Mouse (Mus musculus) liver, embryonic 14.5 days (tissue): ENCODE measurements around the gene Aspdh. TPM values are rescaled to one million over a fixed set of nuclear protein-coding genes. Genes with fewer than 3 reads are reported as not detected.

ENCODE experiments used
- ATAC-seq: fragments of 200-750 bp; cut with Nextera tagmentation; 2 replicates; pipeline ENCODE4 v1.8.0; 2017; ENCODE audit warnings: moderate number of reproducible peaks, mild to moderate bottlenecking, moderate library complexity; ENCODE audit not compliant: insufficient read depth
- DNase-seq, 3 experiments: peaks; one replicate each; pipeline ENCODE4 v3.0.0-alpha.2; 2012 to 2013; ENCODE audit warnings: low read depth in 3 of 3, low spot score in 3 of 3
- H3K27ac ChIP-seq: fragments of 300-500 bp; sonication (generic); 2 replicates; pipeline ENCODE4 v1.5.1; 2014; ENCODE audit warnings: moderate library complexity, mild to moderate bottlenecking, control low read depth, inconsistent platforms
- H3K27me3 ChIP-seq: fragments of 300-500 bp; sonication (generic); 2 replicates; pipeline ENCODE4 v1.6.1; 2014; ENCODE audit warnings: mild to moderate bottlenecking, low read length, moderate library complexity; ENCODE audit not compliant: control insufficient read depth, insufficient read depth
- H3K36me3 ChIP-seq: fragments of 300-500 bp; sonication (generic); replicated peaks from 2 replicates; pipeline ENCODE4 v1.6.1; 2014; ENCODE audit warnings: low read depth; ENCODE audit not compliant: control insufficient read depth, insufficient read depth
- H3K4me1 ChIP-seq, 2 experiments: fragments of 200-500 bp in 1 of 2; fragments of 300-500 bp in 1 of 2; sonication (generic) in 1 of 2; replicated peaks; 2 replicates each; pipeline ENCODE4 v1.6.1; 2012 to 2014; ENCODE audit warnings: antibody characterized with exemption in 1 of 2, inconsistent platforms in 1 of 2, low read length in 1 of 2; ENCODE audit not compliant: control insufficient read depth in 2 of 2, insufficient read depth in 2 of 2
- H3K4me2 ChIP-seq: fragments of 300-500 bp; sonication (generic); 2 replicates; pipeline ENCODE4 v1.6.1; 2014; ENCODE audit warnings: low read depth, mild to moderate bottlenecking, control low read depth, moderate library complexity
- H3K4me3 ChIP-seq, 2 experiments: fragments of 200-500 bp in 1 of 2; fragments of 300-500 bp in 1 of 2; sonication (generic) in 1 of 2; 2 replicates each; pipeline ENCODE4 v1.5.1; 2012 to 2014; ENCODE audit warnings: low read depth in 2 of 2, low read length in 2 of 2, mild to moderate bottlenecking in 2 of 2, control low read depth in 1 of 2, inconsistent platforms in 1 of 2, moderate library complexity in 1 of 2; ENCODE audit not compliant: insufficient read depth in 1 of 2
- H3K9ac ChIP-seq: fragments of 300-500 bp; sonication (generic); replicated peaks from 2 replicates; pipeline ENCODE4 v1.6.1; 2014; ENCODE audit warnings: mild to moderate bottlenecking, control low read depth, moderate library complexity
- H3K9me3 ChIP-seq: fragments of 300-500 bp; sonication (generic); 2 replicates; pipeline ENCODE4 v1.6.1; 2016; ENCODE audit warnings: low read length, mixed read lengths; ENCODE audit not compliant: control insufficient read depth
- CTCF ChIP-seq: IDR thresholded peaks from 2 replicates; pipeline ENCODE4 v1.5.1; 2016; ENCODE audit warnings: antibody characterized with exemption, low read depth, control low read depth
- EP300 ChIP-seq: IDR thresholded peaks from 2 replicates; pipeline ENCODE4 v1.6.1; 2016; ENCODE audit warnings: antibody characterized with exemption, low read depth
- WGBS: fragments of 180-500 bp; shearing (Covaris S2); extraction: QIAGEN DNeasy Blood & Tissue Kit; methylation state at CpG from one replicate; pipeline ENCODE4 v1.1.7; 2014; ENCODE audit not compliant: insufficient replicate concordance; 5-methylcytosine and 5-hydroxymethylcytosine counted together
- polyA plus RNA-seq, 2 experiments: library from polyadenylated mRNA; depleted of rRNA in 1 of 2; stranded (reverse) in 1 of 2; unstranded in 1 of 2; fragments of >200 nt; fragmentation: Nextera tagmentation in 1 of 2; extraction: Ambion mirVana in 1 of 2; gene quantifications; 2 replicates each; pipeline versions ENCODE4 v1.2.1 to v1.2.3; 2012 to 2014

The Aspdh gene
- polyA plus RNA-seq, 2 experiments = 10.2 to 10.9 TPM

DNA sequence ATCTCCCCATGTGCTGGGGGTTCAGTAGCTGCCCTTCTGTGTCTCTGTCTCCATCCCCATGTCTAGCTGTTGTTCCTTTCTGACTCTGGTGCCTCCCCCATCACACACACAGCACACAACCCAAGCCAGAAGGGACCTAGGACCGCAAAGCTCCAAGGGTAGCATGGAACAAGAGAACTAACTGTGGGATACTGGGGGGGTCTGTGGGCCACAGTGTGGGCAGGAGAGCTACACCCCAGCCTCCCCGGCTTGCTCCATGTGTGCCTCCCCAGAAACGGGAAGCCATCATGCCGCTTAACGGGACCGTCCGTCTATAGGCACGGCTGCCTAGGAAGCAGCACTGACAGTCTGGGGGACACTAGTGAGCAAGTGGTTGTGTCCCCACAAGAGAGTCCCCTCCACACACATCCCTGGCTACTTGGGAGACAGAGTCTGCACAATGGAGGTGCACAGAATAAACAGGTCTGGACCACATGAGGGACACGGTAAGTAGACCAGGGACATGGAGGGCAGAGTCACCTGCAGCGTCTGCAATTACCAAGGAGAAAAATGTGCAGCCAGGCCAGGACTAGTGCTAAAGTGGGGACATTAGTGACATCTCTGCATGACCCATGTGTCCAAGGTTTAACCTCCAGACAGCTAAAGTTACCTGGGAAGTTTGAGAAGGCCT, 1.5 kb upstream of the Aspdh start:
- no peak for DNase-seq
- no peak for TF ChIP-seq EP300
- TF ChIP-seq CTCF = no peak
- Histone ChIP-seq H3K9ac (no peak overlapping the region), H3K9me3 (no peaks in the 10 kb centered on the region), H3K4me3 (no peak overlapping the region), H3K4me1 (peaks cover 11 to 23% of the 10 kb centered on the region in 2 experiments), H3K27ac (no peak overlapping the region), H3K36me3 (no peaks in the 10 kb centered on the region), H3K4me2 (no peak overlapping the region), H3K27me3 (peaks cover 52% of the 10 kb centered on the region)
- no peak for ATAC-seq
- 68% methylated on average over 10 of the region's 10 CpGs for WGBS

GRCm38 (mm10) chr7:44464511-44464910, 680 bp upstream of the Aspdh start:
- Histone ChIP-seq H3K27ac (no peak overlapping the region), H3K9me3 (no peaks in the 10 kb centered on the region), H3K4me3 (no peak overlapping the region), H3K4me2 (peak overlapping the region; percentile 24; the same call in 1 of the 2 replicates), H3K27me3 (peaks cover 46% of the 10 kb centered on the region), H3K9ac (peak overlapping the region; percentile 23; the same call in 1 of the 2 replicates), H3K36me3 (peaks cover under 1% of the 10 kb centered on the region; the same call in 1 of the 2 replicates), H3K4me1 (peaks cover 15 to 30% of the 10 kb centered on the region in 2 experiments)
- DNase-seq (no peak), ATAC-seq (no peak)
- 34% methylated on average over 4 of the region's 4 CpGs for WGBS
- TF ChIP-seq CTCF (no peak), EP300 (peak; percentile 48)

DNA sequence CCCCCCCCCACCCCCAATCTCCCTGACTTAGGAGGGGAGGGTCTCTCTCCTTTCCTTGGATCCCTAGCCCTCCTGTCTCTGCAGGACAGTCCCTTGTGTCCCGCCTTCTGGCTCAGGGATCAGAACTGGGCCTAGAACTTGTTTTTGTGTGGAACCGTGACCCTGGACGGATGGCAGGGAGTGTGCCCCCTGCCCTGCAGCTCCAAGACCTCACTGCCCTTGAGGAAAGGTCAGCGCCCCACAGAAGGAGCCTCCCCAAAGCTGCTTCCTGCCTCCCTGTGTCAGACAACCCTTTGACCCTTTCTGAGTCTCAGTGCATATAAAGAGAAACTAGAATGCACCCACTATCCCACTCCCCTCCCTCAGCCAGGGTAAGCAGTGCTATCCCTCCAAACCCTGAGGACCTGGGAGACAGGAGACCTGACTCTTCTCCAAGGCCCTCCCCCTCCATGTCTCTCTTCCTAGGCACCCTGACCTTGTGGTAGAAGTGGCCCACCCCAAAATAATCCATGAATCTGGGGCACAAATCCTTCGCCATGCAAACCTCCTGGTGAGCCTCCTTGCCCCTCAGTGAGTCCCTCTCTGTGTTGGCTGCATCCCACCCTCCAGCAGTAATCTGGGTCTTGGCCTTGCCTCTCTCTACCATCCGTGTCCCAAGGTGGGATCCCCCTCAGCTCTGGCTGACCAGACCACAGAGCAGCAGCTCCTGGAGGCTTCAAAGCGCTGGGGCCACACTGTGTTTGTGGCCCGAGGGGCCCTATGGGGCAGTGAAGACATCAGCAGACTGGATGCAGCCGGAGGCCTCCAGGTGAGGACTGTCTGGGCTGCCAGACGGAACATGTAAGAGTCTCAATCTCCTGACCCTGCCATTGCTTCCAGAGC, 1.1 kb downstream of the Aspdh start:
- Histone ChIP-seq H3K27me3 (peaks cover 29% of the 10 kb centered on the region), H3K4me2 (peak overlapping the region; percentile 41), H3K4me3 (no peak overlapping the region), H3K4me1 (peaks cover 31 to 48% of the 10 kb centered on the region in 2 experiments), H3K9me3 (no peaks in the 10 kb centered on the region), H3K9ac (no peak overlapping the region; the same call in 1 of the 2 replicates), H3K27ac (no peak overlapping the region), H3K36me3 (peaks cover 13% of the 10 kb centered on the region)
- WGBS = 76% methylated on average over 10 of the region's 10 CpGs
- DNase-seq (no peak), ATAC-seq (no peak)
- no peak for TF ChIP-seq CTCF
- no peak for TF ChIP-seq EP300

DNA sequence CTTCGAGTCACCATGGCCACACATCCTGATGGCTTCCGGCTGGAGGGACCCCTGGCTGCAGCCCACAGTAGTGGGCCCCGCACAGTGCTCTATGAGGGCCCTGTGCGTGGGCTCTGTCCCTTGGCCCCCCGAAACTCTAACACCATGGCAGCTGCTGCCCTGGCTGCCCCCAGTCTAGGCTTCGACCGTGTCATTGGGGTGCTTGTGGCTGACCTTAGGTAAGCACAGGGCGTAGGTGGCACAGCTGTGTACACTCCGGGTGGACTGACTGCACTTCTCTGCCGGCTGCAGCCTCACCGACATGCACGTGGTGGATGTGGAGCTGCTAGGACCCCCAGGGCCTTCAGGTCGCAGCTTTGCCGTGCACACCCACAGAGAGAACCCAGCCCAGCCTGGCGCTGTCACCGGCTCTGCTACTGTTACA, 1.7 kb downstream of the Aspdh start:
- no peak for DNase-seq
- Histone ChIP-seq H3K4me3 (no peak overlapping the region), H3K36me3 (peaks cover 16% of the 10 kb centered on the region), H3K27ac (no peak overlapping the region), H3K4me1 (peaks cover 31 to 48% of the 10 kb centered on the region in 2 experiments), H3K27me3 (peaks cover 22% of the 10 kb centered on the region), H3K9me3 (no peaks in the 10 kb centered on the region), H3K9ac (no peak overlapping the region), H3K4me2 (peak overlapping the region; percentile 90; the same call in 1 of the 2 replicates)
- TF ChIP-seq EP300 (no peak), CTCF (0 out of 2 replicates have a peak, but pooled peaks have one; percentile 5)
- no peak for ATAC-seq
- WGBS = 78% methylated on average over 16 of the region's 16 CpGs
